ENCODE assay signal across 7 mouse cellular contexts in the genomic region with DNA sequence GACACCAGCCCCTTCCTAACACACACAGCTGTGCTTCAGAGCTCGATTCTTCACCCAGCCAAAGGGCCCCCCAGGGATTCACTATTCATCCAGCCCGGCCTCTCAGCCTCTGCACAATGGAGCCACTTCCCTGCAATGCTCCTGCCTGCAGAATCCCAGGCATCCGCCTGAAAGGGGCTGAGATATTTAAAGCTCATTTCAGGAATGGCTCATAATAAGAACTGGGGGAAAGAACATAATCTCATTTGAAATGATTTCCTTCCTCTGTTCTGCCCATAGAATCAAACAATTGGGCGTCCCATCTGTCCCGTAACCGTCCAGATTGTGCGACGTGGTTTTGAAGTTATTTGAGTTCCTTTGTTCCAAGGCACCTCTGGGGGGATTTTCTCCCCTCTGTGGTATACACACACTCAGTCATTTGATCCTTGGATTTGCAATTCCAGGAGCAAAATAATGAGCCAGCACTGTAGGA. TPM values are rescaled to one million over a fixed set of nuclear protein-coding genes. Genes with fewer than 3 reads are reported as not detected.
DNase-seq lines count a peak whose midpoint lies in the region; ATAC-seq lines count a peak whose summit lies in the region.

No protein-coding gene starts in this region.

- no peak for ATAC-seq in heart, embryonic 12.5 days (ENCODE audit: insufficient number of reproducible peaks, low FRiP score)
- peak; percentile 52; the same call in 1 of the 2 replicates for ATAC-seq in limb, embryonic 15.5 days (ENCODE audit: insufficient number of reproducible peaks, low FRiP score, low TSS enrichment, low read depth)

- no peaks in the 10 kb centered on the region for H3K27me3 ChIP-seq in heart, embryonic 12.5 days (replicated peaks)
- H3K27me3 ChIP-seq in limb, embryonic 15.5 days, result no peaks in the 10 kb centered on the region

- H3K9ac ChIP-seq in heart, embryonic 12.5 days, result no peak overlapping the region
- no peak overlapping the region for H3K9ac ChIP-seq in limb, embryonic 15.5 days

- H3K4me3 ChIP-seq in heart, embryonic 12.5 days, result no peak overlapping the region
- no peak overlapping the region for H3K4me3 ChIP-seq in limb, embryonic 15.5 days

- H3K4me1 ChIP-seq in heart, embryonic 12.5 days (replicated peaks), result peaks cover 28% of the 10 kb centered on the region
- H3K4me1 ChIP-seq in limb, embryonic 15.5 days, result peaks cover 18% of the 10 kb centered on the region

- peaks cover 6% of the 10 kb centered on the region for H3K9me3 ChIP-seq in heart, embryonic 12.5 days (replicated peaks)
- H3K9me3 ChIP-seq in limb, embryonic 15.5 days, result no peaks in the 10 kb centered on the region

- no peaks in the 10 kb centered on the region for H3K36me3 ChIP-seq in heart, embryonic 12.5 days
- no peaks in the 10 kb centered on the region for H3K36me3 ChIP-seq in limb, embryonic 15.5 days

- H3K27ac ChIP-seq in heart, embryonic 12.5 days (ENCODE audit: poor library complexity, severe bottlenecking), result peak overlapping the region; percentile 48
- 0 out of 2 replicates have a peak overlapping the region, but pooled peaks have one; percentile 13 for H3K27ac ChIP-seq in limb, embryonic 15.5 days

- H3K4me2 ChIP-seq in heart, embryonic 12.5 days, result no peak overlapping the region
- H3K4me2 ChIP-seq in limb, embryonic 15.5 days, result no peak overlapping the region

- DNase-seq in R1 (ENCODE audit: low read depth, low spot score), result peak; percentile 46
- peak; percentile 80 for DNase-seq in embryo, embryonic 10.5 days (ENCODE audit: low spot score)
- DNase-seq in left cerebral cortex, adult 9 months (ENCODE audit: low spot score in 2 of 2), result no peak
- DNase-seq in B cell, adult 2 months, result no peak
- no peak for DNase-seq in kidney, adult 8-10 months

- WGBS in heart, embryonic 12.5 days, result 46% methylated on average over 8 of the region's 8 CpGs
- 21% methylated on average over 8 of the region's 8 CpGs for WGBS in limb, embryonic 15.5 days

RNA-seq across cellular contexts. Expression of a gene that starts 48.4 kb away (rescaled TPM):
- 7.3 and 7.5 TPM in 2 replicates for polyA plus RNA-seq in heart, embryonic 12.5 days (2016; fragmentation: Nextera tagmentation; extraction: Ambion mirVana)
- 6.0 and 6.1 TPM in 2 replicates for polyA plus RNA-seq in limb, embryonic 15.5 days (2015; fragmentation: Nextera tagmentation; extraction: Ambion mirVana)

Comparison
In these comparisons a context has a peak if more than half of its experiments do, and no peak if none do; other contexts are left out.
1. DNase-seq: peak in R1 (single experiment) and embryo, embryonic 10.5 days (single experiment); none in left cerebral cortex, adult 9 months (0 of 2), B cell, adult 2 months (0 of 2) and kidney, adult 8-10 months (0 of 2).